Mouse (Mus musculus) embryonic facial prominence, embryonic 13.5 days (tissue): ENCODE data around the gene Cep85l. TPM values are rescaled to one million over a fixed set of nuclear protein-coding genes. Genes with fewer than 3 reads are reported as not detected.

Experiments used
- ATAC-seq: fragments of 200-750 bp; cut with Nextera tagmentation; 2 replicates; pipeline ENCODE4 v1.8.0; 2017; ENCODE audit warnings: low read depth; ENCODE audit not compliant: insufficient number of reproducible peaks, insufficient read depth, low FRiP score, low TSS enrichment
- H3K27ac ChIP-seq: fragments of 300-500 bp; sonication (generic); 2 replicates; pipeline ENCODE4 v1.5.1; 2015; ENCODE audit warnings: moderate library complexity, mild to moderate bottlenecking, inconsistent platforms
- H3K27me3 ChIP-seq: fragments of 300-500 bp; sonication (generic); 2 replicates; pipeline ENCODE4 v1.6.1; 2015; ENCODE audit warnings: mild to moderate bottlenecking, inconsistent platforms
- H3K36me3 ChIP-seq: fragments of 300-500 bp; sonication (generic); 2 replicates; pipeline ENCODE4 v1.6.1; 2015; ENCODE audit warnings: mild to moderate bottlenecking, inconsistent platforms
- H3K4me1 ChIP-seq: fragments of 300-500 bp; sonication (generic); 2 replicates; pipeline ENCODE4 v1.6.1; 2015; ENCODE audit warnings: inconsistent platforms
- H3K4me2 ChIP-seq: fragments of 300-500 bp; sonication (generic); 2 replicates; pipeline ENCODE4 v1.6.1; 2015; ENCODE audit warnings: moderate library complexity, mild to moderate bottlenecking, inconsistent platforms
- H3K4me3 ChIP-seq: fragments of 300-500 bp; sonication (generic); 2 replicates; pipeline ENCODE4 v1.5.1; 2015; ENCODE audit warnings: mild to moderate bottlenecking, inconsistent platforms
- H3K9ac ChIP-seq: fragments of 300-500 bp; sonication (generic); 2 replicates; pipeline ENCODE4 v1.6.1; 2015; ENCODE audit warnings: mild to moderate bottlenecking, inconsistent platforms
- H3K9me3 ChIP-seq: fragments of 300-500 bp; sonication (generic); 2 replicates; pipeline ENCODE4 v1.6.1; 2016; ENCODE audit warnings: inconsistent platforms
- WGBS: fragments of 180-500 bp; shearing (Covaris S2); methylation state at CpG from one replicate; pipeline ENCODE4 v1.1.7; 2015; ENCODE audit warnings: mixed read lengths; 5-methylcytosine and 5-hydroxymethylcytosine counted together
- polyA plus RNA-seq: library from polyadenylated mRNA; unstranded; fragments of >200 nt; fragmentation: Nextera tagmentation; extraction: Ambion mirVana; gene quantifications from 2 replicates; pipeline ENCODE4 v1.2.1, GENCODE M21; 2015

Gene Cep85l
- polyA plus RNA-seq: 6.5 and 7.2 TPM in 2 replicates

- Histone ChIP-seq H3K4me1 (peaks cover 6% of the 10 kb centered on the region), H3K4me2 (peak within 1 kb of the TSS; percentile 65), H3K4me3 (peak within 1 kb of the TSS; percentile 91), H3K9ac (peak within 1 kb of the TSS; percentile 98), H3K27me3 (no peaks in the 10 kb centered on the region), H3K9me3 (no peaks in the 10 kb centered on the region), H3K27ac (peak within 1 kb of the TSS; percentile 98), H3K36me3 (no peaks in the 10 kb centered on the region)
- under 1% methylated on average over 28 of the region's 31 CpGs for WGBS
- ATAC-seq: peak; percentile 99
These were observed at the start of gene Cep85l for GRCm38 (mm10) chr10:53379709-53380106. TSS of gene Cep85l (minus strand) at chr10:53379947.

GRCm38 (mm10) chr10:53428695-53429447 lies 49.1 kb upstream of the Cep85l start:
- Histone ChIP-seq H3K27ac (no peak overlapping the region), H3K9me3 (no peaks in the 10 kb centered on the region), H3K36me3 (no peaks in the 10 kb centered on the region), H3K27me3 (no peaks in the 10 kb centered on the region), H3K4me1 (peaks cover 9% of the 10 kb centered on the region), H3K9ac (no peak overlapping the region), H3K4me3 (no peak overlapping the region), H3K4me2 (no peak overlapping the region)
- 70% methylated on average over 7 of the region's 7 CpGs for WGBS
- ATAC-seq: no peak

DNA sequence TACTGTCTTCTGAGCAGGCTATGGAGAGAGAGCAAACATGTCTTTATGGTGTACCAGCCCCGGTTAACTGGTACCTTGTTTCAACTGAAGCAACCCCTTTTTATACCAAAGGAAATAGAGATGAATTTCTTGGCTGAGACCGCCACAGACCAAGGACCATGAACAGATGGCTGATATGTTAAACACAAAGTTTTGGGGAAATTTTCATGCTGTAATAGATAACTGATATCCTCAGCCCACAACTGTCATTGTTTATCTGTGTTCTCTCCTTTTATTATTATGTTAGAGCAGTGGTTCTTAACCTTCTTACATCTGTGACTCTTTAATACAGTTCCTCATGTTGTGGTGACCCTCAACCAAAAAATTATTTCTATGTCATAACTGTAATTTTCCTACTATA lies 46.8 kb upstream of the Cep85l start:
- WGBS: 82% methylated on average over 2 of the region's 2 CpGs
- Histone ChIP-seq H3K4me2 (no peak overlapping the region), H3K27me3 (no peaks in the 10 kb centered on the region)

DNA sequence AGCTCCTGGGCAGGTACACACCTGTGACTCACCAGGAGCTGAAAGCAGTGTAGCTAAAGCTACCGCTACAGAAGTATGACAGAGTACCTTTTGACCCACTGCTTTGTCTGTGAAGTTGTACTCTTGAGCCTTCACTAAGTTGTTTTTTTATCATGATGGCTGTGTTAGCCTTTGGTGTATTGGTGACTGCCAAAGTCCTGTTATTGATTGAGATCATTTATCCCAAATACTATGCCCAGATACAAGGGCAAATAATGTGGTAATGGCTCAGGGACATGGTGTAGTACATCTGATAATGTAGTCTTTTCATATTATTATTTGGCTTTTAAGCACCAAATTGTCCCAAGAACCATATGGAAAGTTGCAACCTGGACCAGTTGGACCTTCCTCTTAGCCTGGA lies 43.3 kb upstream of the Cep85l start:
- Histone ChIP-seq H3K9me3 (no peaks in the 10 kb centered on the region), H3K9ac (no peak overlapping the region), H3K4me3 (no peak overlapping the region), H3K27ac (no peak overlapping the region), H3K4me1 (0 out of 2 replicates have a peak, but pooled peaks cover 4% of the 10 kb centered on the region), H3K4me2 (no peak overlapping the region), H3K36me3 (no peaks in the 10 kb centered on the region), H3K27me3 (no peaks in the 10 kb centered on the region)
- ATAC-seq: no peak
- 88% methylated on average over 1 of the region's 1 CpGs for WGBS

More for the DNA sequence above, 46.8 kb upstream of the Cep85l start:
- Histone ChIP-seq H3K36me3 (no peaks in the 10 kb centered on the region), H3K4me1 (peaks cover 13% of the 10 kb centered on the region), H3K9me3 (no peaks in the 10 kb centered on the region), H3K4me3 (no peak overlapping the region), H3K9ac (no peak overlapping the region), H3K27ac (no peak overlapping the region)
- no peak for ATAC-seq

- no peak overlapping the region for H3K4me3 ChIP-seq
- H3K4me2 ChIP-seq: no peak overlapping the region
- H3K27me3 ChIP-seq: no peaks in the 10 kb centered on the region
- H3K27ac ChIP-seq: no peak overlapping the region
- no peaks in the 10 kb centered on the region for H3K9me3 ChIP-seq
- no peaks in the 10 kb centered on the region for H3K36me3 ChIP-seq
- ATAC-seq: no peak
- no peak overlapping the region for H3K9ac ChIP-seq
- H3K4me1 ChIP-seq: 0 out of 2 replicates have a peak, but pooled peaks cover 4% of the 10 kb centered on the region
- 34% methylated on average over 1 of the region's 1 CpGs for WGBS
These were observed 42.5 kb upstream of the Cep85l start for GRCm38 (mm10) chr10:53422206-53422605.

- Histone ChIP-seq H3K9ac (no peak overlapping the region), H3K36me3 (no peaks in the 10 kb centered on the region), H3K27me3 (no peaks in the 10 kb centered on the region), H3K27ac (no peak overlapping the region), H3K4me1 (peaks cover 8% of the 10 kb centered on the region), H3K4me2 (no peak overlapping the region), H3K9me3 (no peaks in the 10 kb centered on the region), H3K4me3 (no peak overlapping the region)
- ATAC-seq: no peak
- 28% methylated on average over 6 of the region's 6 CpGs for WGBS
These were observed 41.9 kb upstream of the Cep85l start for GRCm38 (mm10) chr10:53421613-53422012.

GRCm38 (mm10) chr10:53420069-53420468 lies 40.3 kb upstream of the Cep85l start:
- no peak for ATAC-seq
- Histone ChIP-seq H3K4me2 (no peak overlapping the region), H3K4me3 (no peak overlapping the region), H3K9me3 (no peaks in the 10 kb centered on the region), H3K36me3 (no peaks in the 10 kb centered on the region), H3K27me3 (no peaks in the 10 kb centered on the region), H3K27ac (no peak overlapping the region), H3K4me1 (peaks cover 18% of the 10 kb centered on the region), H3K9ac (no peak overlapping the region)

GRCm38 (mm10) chr10:53419139-53419935 lies 39.6 kb upstream of the Cep85l start:
- H3K4me2 ChIP-seq: no peak overlapping the region
- no peak overlapping the region for H3K27ac ChIP-seq
- no peaks in the 10 kb centered on the region for H3K9me3 ChIP-seq
- 56% methylated on average over 4 of the region's 4 CpGs for WGBS
- no peaks in the 10 kb centered on the region for H3K36me3 ChIP-seq
- H3K9ac ChIP-seq: no peak overlapping the region
- H3K27me3 ChIP-seq: no peaks in the 10 kb centered on the region
- H3K4me1 ChIP-seq: peaks cover 23% of the 10 kb centered on the region
- no peak for ATAC-seq
- no peak overlapping the region for H3K4me3 ChIP-seq

GRCm38 (mm10) chr10:53417015-53417414 lies 37.3 kb upstream of the Cep85l start:
- no peak overlapping the region for H3K9ac ChIP-seq
- H3K4me1 ChIP-seq: peaks cover 24% of the 10 kb centered on the region
- no peak overlapping the region for H3K4me3 ChIP-seq
- WGBS: 58% methylated on average over 2 of the region's 2 CpGs
- ATAC-seq: no peak
- no peaks in the 10 kb centered on the region for H3K36me3 ChIP-seq
- 0 out of 2 replicates have a peak overlapping the region, but pooled peaks have one; percentile 18 for H3K27ac ChIP-seq
- H3K9me3 ChIP-seq: no peaks in the 10 kb centered on the region
- H3K27me3 ChIP-seq: no peaks in the 10 kb centered on the region
- H3K4me2 ChIP-seq: no peak overlapping the region

- Histone ChIP-seq H3K4me3 (no peak overlapping the region), H3K36me3 (no peaks in the 10 kb centered on the region), H3K9ac (no peak overlapping the region), H3K4me1 (peaks cover 21% of the 10 kb centered on the region), H3K27ac (peak overlapping the region; percentile 18; the same call in 1 of the 2 replicates), H3K27me3 (no peaks in the 10 kb centered on the region), H3K4me2 (no peak overlapping the region), H3K9me3 (no peaks in the 10 kb centered on the region)
- no peak for ATAC-seq
- 60% methylated on average over 9 of the region's 9 CpGs for WGBS
These were observed 36.5 kb upstream of the Cep85l start for GRCm38 (mm10) chr10:53416152-53416712.

- H3K4me3 ChIP-seq: no peak overlapping the region
- no peaks in the 10 kb centered on the region for H3K36me3 ChIP-seq
- H3K9me3 ChIP-seq: no peaks in the 10 kb centered on the region
- H3K4me2 ChIP-seq: no peak overlapping the region
- no peak for ATAC-seq
- no peaks in the 10 kb centered on the region for H3K27me3 ChIP-seq
- WGBS: 69% methylated on average over 9 of the region's 9 CpGs
- no peak overlapping the region for H3K27ac ChIP-seq
- H3K4me1 ChIP-seq: peaks cover 21% of the 10 kb centered on the region
- H3K9ac ChIP-seq: no peak overlapping the region
These were observed 35.5 kb upstream of the Cep85l start for GRCm38 (mm10) chr10:53415252-53415651.
